Comparison of ENCODE assay signal across 26 mouse cellular contexts in genomic region chr1:129658045-129658444, GRCm38 (mm10).
DNase-seq lines count a peak whose midpoint lies in the region; ATAC-seq and TF ChIP-seq lines count a peak whose summit lies in the region.
"Had no signal": no experiment of that assay in that cellular context is flagged by ENCODE, and none has a peak within 500 bp of the region (broad histone marks: within the 10 kb centered on the region; RNA-seq: fewer than 3 reads in every experiment).

No protein-coding gene starts in this region.

- no peak for DNase-seq in kidney, adult 2 months
- DNase-seq in liver, embryonic 11.5 days (ENCODE audit: low spot score), result no peak
- DNase-seq in liver, postnatal 0 days, result no peak
- peak; percentile 76 for DNase-seq in brain, adult 2 months (ENCODE audit: low read depth, low spot score)
- DNase-seq in midbrain, embryonic 10.5 days (ENCODE audit: low spot score), result no peak
- DNase-seq: cerebellum, adult 8-10 months; cerebellum, postnatal 25 days; gastrocnemius, postnatal 14 days; heart, postnatal 14 days; kidney, adult 8-10 months; kidney, postnatal 36 days; lung, postnatal 36 days; spleen, adult 18-20 months; thymus, adult 2 months; thymus, postnatal 36 days had no signal

- no peak for TF ChIP-seq EP300 in liver, postnatal 0 days (IDR thresholded peaks at IDR 0.05; ENCODE audit: low read depth)

- no peak overlapping the region for H3K4me2 ChIP-seq in kidney, embryonic 16.5 days (replicated peaks; ENCODE audit: low read depth, low read length)
- H3K4me2 ChIP-seq in liver, embryonic 11.5 days, result no peak overlapping the region
- no peak overlapping the region for H3K4me2 ChIP-seq in liver, postnatal 0 days (ENCODE audit: low read depth, low read length)
- H3K4me2 ChIP-seq in liver, embryonic 16.5 days (ENCODE audit: low read depth, low read length), result no peak overlapping the region
- H3K4me2 ChIP-seq: hindbrain, embryonic 12.5 days; intestine, embryonic 15.5 days; liver, embryonic 15.5 days; midbrain, embryonic 13.5 days; neural tube, embryonic 13.5 days had no signal

- no peaks in the 10 kb centered on the region for H3K9me3 ChIP-seq in kidney, embryonic 16.5 days (ENCODE audit: low read length)
- no peaks in the 10 kb centered on the region for H3K9me3 ChIP-seq in liver, embryonic 11.5 days (ENCODE audit: control insufficient read depth, low read length)
- H3K9me3 ChIP-seq in liver, postnatal 0 days (ENCODE audit: low read length), result no peaks in the 10 kb centered on the region
- H3K9me3 ChIP-seq in liver, embryonic 16.5 days (replicated peaks; ENCODE audit: control insufficient read depth, low read length), result no peaks in the 10 kb centered on the region
- no peaks in the 10 kb centered on the region for H3K9me3 ChIP-seq in midbrain, embryonic 10.5 days (replicated peaks)
- H3K9me3 ChIP-seq: hindbrain, embryonic 12.5 days; intestine, embryonic 15.5 days; liver, embryonic 15.5 days; megakaryocyte, embryonic 14.5 days; midbrain, embryonic 13.5 days; neural tube, embryonic 13.5 days had no signal

- no peak overlapping the region for H3K9ac ChIP-seq in kidney, embryonic 16.5 days (replicated peaks; ENCODE audit: low read length)
- no peak overlapping the region for H3K9ac ChIP-seq in liver, embryonic 11.5 days (ENCODE audit: low read depth, low read length)
- H3K9ac ChIP-seq in liver, postnatal 0 days (replicated peaks), result no peak overlapping the region
- no peak overlapping the region for H3K9ac ChIP-seq in liver, embryonic 16.5 days (ENCODE audit: low read depth, low read length)
- H3K9ac ChIP-seq: hindbrain, embryonic 12.5 days; intestine, embryonic 15.5 days; liver, embryonic 15.5 days; midbrain, embryonic 13.5 days; neural tube, embryonic 13.5 days had no signal

- no peaks in the 10 kb centered on the region for H3K27me3 ChIP-seq in kidney, embryonic 16.5 days (ENCODE audit: insufficient read depth, low read length)
- no peaks in the 10 kb centered on the region for H3K27me3 ChIP-seq in kidney, adult 2 months (replicated peaks; ENCODE audit: control insufficient read depth, insufficient read depth, low read length)
- no peaks in the 10 kb centered on the region for H3K27me3 ChIP-seq in liver, embryonic 11.5 days (replicated peaks; ENCODE audit: control insufficient read depth, insufficient read depth, low read length)
- H3K27me3 ChIP-seq in liver, postnatal 0 days (ENCODE audit: insufficient read depth, low read length), result no peaks in the 10 kb centered on the region
- no peaks in the 10 kb centered on the region for H3K27me3 ChIP-seq in liver, embryonic 16.5 days (ENCODE audit: control insufficient read depth, insufficient read depth, low read depth, low read length)
- H3K27me3 ChIP-seq in midbrain, embryonic 10.5 days (ENCODE audit: low read depth, poor library complexity, severe bottlenecking), result no peaks in the 10 kb centered on the region
- H3K27me3 ChIP-seq: hindbrain, embryonic 12.5 days; intestine, embryonic 15.5 days; liver, embryonic 15.5 days; megakaryocyte, embryonic 14.5 days; midbrain, embryonic 13.5 days; neural tube, embryonic 13.5 days had no signal

- no peaks in the 10 kb centered on the region for H3K36me3 ChIP-seq in kidney, embryonic 16.5 days (ENCODE audit: insufficient read depth, low read length)
- H3K36me3 ChIP-seq in kidney, adult 2 months (ENCODE audit: control insufficient read depth, insufficient read depth, low read length), result no peaks in the 10 kb centered on the region
- H3K36me3 ChIP-seq in liver, embryonic 11.5 days (ENCODE audit: control insufficient read depth, insufficient read depth, low read length), result no peaks in the 10 kb centered on the region
- no peaks in the 10 kb centered on the region for H3K36me3 ChIP-seq in liver, postnatal 0 days (replicated peaks; ENCODE audit: insufficient read depth, low read length)
- H3K36me3 ChIP-seq in liver, embryonic 16.5 days (ENCODE audit: control insufficient read depth, insufficient read depth), result no peaks in the 10 kb centered on the region
- no peaks in the 10 kb centered on the region for H3K36me3 ChIP-seq in midbrain, embryonic 10.5 days
- H3K36me3 ChIP-seq: hindbrain, embryonic 12.5 days; intestine, embryonic 15.5 days; liver, embryonic 15.5 days; midbrain, embryonic 13.5 days; neural tube, embryonic 13.5 days had no signal

- H3K4me1 ChIP-seq in kidney, embryonic 16.5 days (ENCODE audit: insufficient read depth, low read length), result no peaks in the 10 kb centered on the region
- no peaks in the 10 kb centered on the region for H3K4me1 ChIP-seq in kidney, adult 2 months (ENCODE audit: control insufficient read depth, insufficient read depth, low read length)
- H3K4me1 ChIP-seq in liver, embryonic 11.5 days (replicated peaks; ENCODE audit: control insufficient read depth, insufficient read depth, low read length), result no peaks in the 10 kb centered on the region
- no peaks in the 10 kb centered on the region for H3K4me1 ChIP-seq in liver, postnatal 0 days (ENCODE audit: insufficient read depth)
- no peaks in the 10 kb centered on the region for H3K4me1 ChIP-seq in liver, embryonic 16.5 days (ENCODE audit: control insufficient read depth, low read depth, low read length)
- H3K4me1 ChIP-seq in midbrain, embryonic 10.5 days, result no peaks in the 10 kb centered on the region
- H3K4me1 ChIP-seq: hindbrain, embryonic 12.5 days; intestine, embryonic 15.5 days; liver, embryonic 15.5 days; midbrain, embryonic 13.5 days; neural tube, embryonic 13.5 days had no signal

- no peak for TF ChIP-seq POLR2A in kidney, adult 2 months (IDR thresholded peaks at IDR 0.05; ENCODE audit: low read depth, low read length)

- no peak overlapping the region for H3K27ac ChIP-seq in kidney, embryonic 16.5 days (ENCODE audit: low read length)
- no peak overlapping the region for H3K27ac ChIP-seq in kidney, adult 2 months (ENCODE audit: insufficient read depth, low read depth, low read length)
- H3K27ac ChIP-seq in liver, embryonic 11.5 days (ENCODE audit: low read depth, low read length), result no peak overlapping the region
- no peak overlapping the region for H3K27ac ChIP-seq in liver, postnatal 0 days (ENCODE audit: low read depth)
- no peak overlapping the region for H3K27ac ChIP-seq in liver, embryonic 16.5 days (ENCODE audit: low read length)
- H3K27ac ChIP-seq in midbrain, embryonic 10.5 days (replicated peaks), result no peak overlapping the region
- H3K27ac ChIP-seq: hindbrain, embryonic 12.5 days; hindbrain, postnatal 0 days; intestine, embryonic 15.5 days; liver, embryonic 15.5 days; midbrain, embryonic 13.5 days; neural tube, embryonic 13.5 days had no signal

- WGBS in kidney, embryonic 16.5 days, result 28% methylated on average over 3 of the region's 3 CpGs
- 33% methylated on average over 3 of the region's 3 CpGs for WGBS in kidney, adult 2 months
- WGBS in liver, embryonic 11.5 days, result 32% methylated on average over 3 of the region's 3 CpGs
- WGBS in liver, postnatal 0 days (ENCODE audit: insufficient replicate concordance), result 15% methylated on average over 3 of the region's 3 CpGs
- WGBS in liver, embryonic 16.5 days (ENCODE audit: insufficient replicate concordance), result 19% methylated on average over 3 of the region's 3 CpGs
- 75% methylated on average over 3 of the region's 3 CpGs for WGBS in midbrain, embryonic 10.5 days

- peak; percentile 49; the same call in 1 of the 2 replicates for ATAC-seq in kidney, embryonic 16.5 days (ENCODE audit: low FRiP score, low TSS enrichment)
- ATAC-seq in liver, embryonic 11.5 days (replicated peaks; ENCODE audit: low FRiP score), result peak; percentile 39; the same call in 1 of the 2 replicates
- no peak for ATAC-seq in liver, postnatal 0 days
- 0 out of 2 replicates have a peak, but pooled peaks have one; percentile 19 for ATAC-seq in liver, embryonic 16.5 days (ENCODE audit: low read depth)
- ATAC-seq: CD4-positive, CD25-positive, alpha-beta regulatory T cell, adult 4 months; forebrain, embryonic 14.5 days; hindbrain, postnatal 0 days; intestine, embryonic 15.5 days; midbrain, embryonic 13.5 days had no signal

- no peak overlapping the region for H3K4me3 ChIP-seq in kidney, embryonic 16.5 days (ENCODE audit: low read length)
- H3K4me3 ChIP-seq in kidney, adult 2 months (ENCODE audit: insufficient read depth, low read depth, low read length), result no peak overlapping the region
- H3K4me3 ChIP-seq in liver, embryonic 11.5 days (ENCODE audit: low read depth, low read length), result no peak overlapping the region
- H3K4me3 ChIP-seq in liver, postnatal 0 days (ENCODE audit: low read depth, low read length), result no peak overlapping the region
- H3K4me3 ChIP-seq in liver, embryonic 16.5 days (ENCODE audit: low read depth, low read length), result no peak overlapping the region
- H3K4me3 ChIP-seq in midbrain, embryonic 10.5 days, result no peak overlapping the region
- H3K4me3 ChIP-seq: hindbrain, embryonic 12.5 days; intestine, embryonic 15.5 days; liver, embryonic 15.5 days; megakaryocyte, embryonic 14.5 days; midbrain, embryonic 13.5 days; neural tube, embryonic 13.5 days had no signal

- no peak for TF ChIP-seq CTCF in kidney, adult 2 months (conservative IDR thresholded peaks at IDR 0.05; ENCODE audit: insufficient read depth, insufficient read length, low read depth, low read length)
- no peak for TF ChIP-seq CTCF in liver, postnatal 0 days (IDR thresholded peaks at IDR 0.05; ENCODE audit: low read depth)
